Mouse (Mus musculus) midbrain, embryonic 11.5 days (tissue): ENCODE data around the gene Gli2. TPM values are rescaled to one million over a fixed set of nuclear protein-coding genes. Genes with fewer than 3 reads are reported as not detected.

Experiments
- ATAC-seq: fragments of 200-750 bp; cut with Nextera tagmentation; 2 replicates; pipeline ENCODE4 v1.8.0; 2017; ENCODE audit warnings: moderate TSS enrichment, moderate library complexity; ENCODE audit not compliant: low FRiP score
- DNase-seq: peaks from one replicate; pipeline ENCODE4 v3.0.0; 2015; ENCODE audit warnings: low spot score; ENCODE audit errors: missing footprints
- H3K27ac ChIP-seq: fragments of 300-500 bp; sonication (generic); 2 replicates; pipeline ENCODE4 v1.5.1; 2014; ENCODE audit warnings: low read depth, low read length
- H3K27me3 ChIP-seq: fragments of 300-500 bp; sonication (generic); 2 replicates; pipeline ENCODE4 v1.6.1; 2014; ENCODE audit warnings: mild to moderate bottlenecking, low read length, moderate library complexity, mixed read lengths; ENCODE audit not compliant: control insufficient read depth, insufficient read depth
- H3K36me3 ChIP-seq: fragments of 300-500 bp; sonication (generic); 2 replicates; pipeline ENCODE4 v1.6.1; 2014; ENCODE audit warnings: mild to moderate bottlenecking, low read length, moderate library complexity, mixed read lengths; ENCODE audit not compliant: control insufficient read depth, insufficient read depth
- H3K4me1 ChIP-seq: fragments of 300-500 bp; sonication (generic); 2 replicates; pipeline ENCODE4 v1.6.1; 2014; ENCODE audit warnings: low read length; ENCODE audit not compliant: control insufficient read depth, insufficient read depth
- H3K4me2 ChIP-seq: fragments of 300-500 bp; sonication (generic); 2 replicates; pipeline ENCODE4 v1.6.1; 2014; ENCODE audit warnings: mild to moderate bottlenecking, moderate library complexity
- H3K4me3 ChIP-seq: fragments of 300-500 bp; sonication (generic); 2 replicates; pipeline ENCODE4 v1.5.1; 2014; ENCODE audit warnings: low read depth, low read length
- H3K9ac ChIP-seq: fragments of 300-500 bp; sonication (generic); 2 replicates; pipeline ENCODE4 v1.6.1; 2014; ENCODE audit warnings: low read length
- H3K9me3 ChIP-seq: fragments of 300-500 bp; sonication (generic); 2 replicates; pipeline ENCODE4 v1.6.1; 2016; ENCODE audit warnings: low read length; ENCODE audit not compliant: control insufficient read depth
- WGBS: fragments of 180-500 bp; shearing (Covaris S2); extraction: QIAGEN DNeasy Blood & Tissue Kit; methylation state at CpG from one replicate; pipeline ENCODE4 v1.1.7; 2014; 5-methylcytosine and 5-hydroxymethylcytosine counted together
- polyA plus RNA-seq: library from polyadenylated mRNA; unstranded; fragments of >200 nt; fragmentation: Nextera tagmentation; extraction: Ambion mirVana; gene quantifications from 2 replicates; pipeline ENCODE4 v1.2.1, GENCODE M21; 2014

Gli2 gene
- polyA plus RNA-seq, 1 experiment from 2014 or later = 9.0 TPM

DNA sequence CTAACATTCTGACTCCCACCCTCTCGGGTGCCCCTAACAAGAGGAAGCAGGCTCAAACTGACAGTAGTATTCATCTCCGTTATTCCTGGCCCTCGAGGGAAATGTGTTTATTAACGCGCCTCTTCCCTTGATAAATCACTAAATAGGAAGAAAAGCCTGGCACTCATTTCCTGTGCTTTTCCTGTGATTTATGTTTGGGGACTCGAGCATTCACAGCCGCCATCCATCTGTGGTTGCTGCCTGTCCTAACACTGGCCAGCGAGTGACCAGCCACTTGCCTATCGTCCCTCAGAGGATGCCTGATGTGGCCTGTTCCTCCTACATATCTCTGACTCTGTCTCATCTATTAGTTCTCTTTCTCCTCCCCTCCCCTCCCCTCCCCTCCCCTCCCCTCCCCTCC lies 195.3 kb downstream of the Gli2 start:
- WGBS = 88% methylated on average over 9 of the region's 9 CpGs
- DNase-seq (no peak), ATAC-seq (no peak)
- peaks cover 3% of the 10 kb centered on the region; the same call in 1 of the 2 replicates for H3K36me3 ChIP-seq
- H3K27me3 ChIP-seq = no peaks in the 10 kb centered on the region
- H3K4me2 ChIP-seq = no peak overlapping the region
- no peak overlapping the region for H3K27ac ChIP-seq
- H3K4me1 ChIP-seq = no peaks in the 10 kb centered on the region
- no peak overlapping the region for H3K9ac ChIP-seq
- H3K4me3 ChIP-seq = no peak overlapping the region
- H3K9me3 ChIP-seq = no peaks in the 10 kb centered on the region

GRCm38 (mm10) chr1:118830658-118831057 lies 222.8 kb downstream of the Gli2 start:
- H3K36me3 ChIP-seq = no peaks in the 10 kb centered on the region; the same call in 1 of the 2 replicates
- no peak overlapping the region for H3K4me2 ChIP-seq
- no peak for DNase-seq
- H3K9me3 ChIP-seq = no peaks in the 10 kb centered on the region
- no peak overlapping the region for H3K9ac ChIP-seq
- 81% methylated on average over 5 of the region's 5 CpGs for WGBS
- no peak overlapping the region for H3K4me3 ChIP-seq
- no peaks in the 10 kb centered on the region for H3K27me3 ChIP-seq
- no peaks in the 10 kb centered on the region for H3K4me1 ChIP-seq
- ATAC-seq = no peak
- H3K27ac ChIP-seq = no peak overlapping the region

- Histone ChIP-seq H3K4me1 (no peaks in the 10 kb centered on the region), H3K4me2 (no peak overlapping the region), H3K27ac (no peak overlapping the region), H3K9me3 (no peaks in the 10 kb centered on the region; the same call in 1 of the 2 replicates), H3K36me3 (no peaks in the 10 kb centered on the region), H3K9ac (no peak overlapping the region), H3K27me3 (no peaks in the 10 kb centered on the region), H3K4me3 (no peak overlapping the region)
- no peak for ATAC-seq
- DNase-seq = no peak
- 91% methylated on average over 11 of the region's 11 CpGs for WGBS
Observed at GRCm38 (mm10) chr1:118826614-118827013, 226.8 kb downstream of the Gli2 start.

- H3K4me2 ChIP-seq = no peak overlapping the region
Observed at GRCm38 (mm10) chr1:118825467-118826219, 227.8 kb downstream of the Gli2 start.

GRCm38 (mm10) chr1:118825035-118825434 lies 228.4 kb downstream of the Gli2 start:
- Histone ChIP-seq H3K9me3 (no peaks in the 10 kb centered on the region; the same call in 1 of the 2 replicates), H3K4me1 (no peaks in the 10 kb centered on the region), H3K4me3 (no peak overlapping the region), H3K27me3 (no peaks in the 10 kb centered on the region), H3K36me3 (no peaks in the 10 kb centered on the region), H3K9ac (no peak overlapping the region), H3K27ac (no peak overlapping the region), H3K4me2 (no peak overlapping the region)
- DNase-seq (no peak), ATAC-seq (no peak)
- WGBS = 89% methylated on average over 3 of the region's 3 CpGs

More at GRCm38 (mm10) chr1:118825467-118826219, 227.8 kb downstream of the Gli2 start:
- Histone ChIP-seq H3K36me3 (no peaks in the 10 kb centered on the region), H3K4me3 (no peak overlapping the region), H3K9me3 (no peaks in the 10 kb centered on the region; the same call in 1 of the 2 replicates), H3K9ac (no peak overlapping the region), H3K27me3 (no peaks in the 10 kb centered on the region), H3K27ac (no peak overlapping the region), H3K4me1 (no peaks in the 10 kb centered on the region)
- ATAC-seq (no peak), DNase-seq (no peak)
- WGBS = 79% methylated on average over 31 of the region's 31 CpGs

DNA sequence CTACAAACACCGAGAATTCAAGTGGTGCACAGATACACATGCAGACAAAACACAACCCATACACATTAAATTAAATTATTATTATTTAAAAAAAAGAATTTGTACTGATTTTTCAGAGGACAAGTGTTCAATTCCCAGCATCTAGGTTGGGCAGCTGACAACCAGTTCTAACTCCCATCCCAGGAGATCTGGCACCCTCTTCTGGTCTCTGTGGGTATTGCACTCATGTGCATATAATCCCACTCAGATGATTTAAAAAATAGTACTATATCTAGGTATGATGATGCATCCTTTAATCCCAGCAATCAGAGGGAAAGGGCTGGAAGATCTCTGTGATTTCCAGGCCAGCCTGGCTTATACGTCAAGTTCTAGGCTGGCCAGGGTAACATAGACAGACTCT lies 231.2 kb downstream of the Gli2 start:
- no peaks in the 10 kb centered on the region for H3K27me3 ChIP-seq
- WGBS = 94% methylated on average over 2 of the region's 2 CpGs
- no peaks in the 10 kb centered on the region; the same call in 1 of the 2 replicates for H3K9me3 ChIP-seq
- no peak overlapping the region for H3K4me3 ChIP-seq
- H3K4me1 ChIP-seq = no peaks in the 10 kb centered on the region
- no peak overlapping the region for H3K9ac ChIP-seq
- no peak overlapping the region for H3K4me2 ChIP-seq
- no peak overlapping the region for H3K27ac ChIP-seq
- no peaks in the 10 kb centered on the region for H3K36me3 ChIP-seq
- DNase-seq (no peak), ATAC-seq (no peak)

GRCm38 (mm10) chr1:118815015-118815414 lies 238.4 kb downstream of the Gli2 start:
- Histone ChIP-seq H3K4me3 (no peak overlapping the region), H3K4me1 (no peaks in the 10 kb centered on the region), H3K9me3 (peaks cover 3% of the 10 kb centered on the region; the same call in 1 of the 2 replicates), H3K27me3 (no peaks in the 10 kb centered on the region), H3K9ac (no peak overlapping the region), H3K4me2 (no peak overlapping the region), H3K36me3 (no peaks in the 10 kb centered on the region), H3K27ac (no peak overlapping the region)
- ATAC-seq (no peak), DNase-seq (no peak)
- WGBS = 93% methylated on average over 2 of the region's 2 CpGs

DNA sequence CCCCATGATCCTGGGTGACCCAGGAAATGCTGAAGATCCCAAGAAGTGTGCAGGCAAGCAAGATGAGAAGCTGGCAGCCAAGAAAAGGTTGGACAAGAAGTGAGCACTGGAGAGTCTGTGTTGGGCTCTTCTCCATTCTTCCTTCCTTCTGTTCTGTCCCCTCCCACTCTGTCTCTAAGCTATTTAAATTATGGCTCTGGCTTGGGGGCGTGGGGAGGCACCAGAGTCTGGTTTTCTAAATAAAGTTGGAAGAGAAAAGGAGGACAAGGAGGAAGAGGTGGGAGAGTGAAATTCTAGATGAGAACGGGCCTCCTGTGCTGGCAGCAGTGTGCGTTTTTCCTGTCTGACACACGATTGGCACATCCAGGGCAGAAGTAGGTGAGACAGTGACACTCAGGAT lies 243.1 kb downstream of the Gli2 start:
- H3K9me3 ChIP-seq = peaks cover 3% of the 10 kb centered on the region; the same call in 1 of the 2 replicates
- H3K4me2 ChIP-seq = no peak overlapping the region
- no peak overlapping the region for H3K4me3 ChIP-seq
- ATAC-seq = no peak
- no peak for DNase-seq
- no peak overlapping the region for H3K27ac ChIP-seq
- H3K36me3 ChIP-seq = no peaks in the 10 kb centered on the region
- H3K27me3 ChIP-seq = no peaks in the 10 kb centered on the region
- 78% methylated on average over 4 of the region's 4 CpGs for WGBS
- H3K4me1 ChIP-seq = no peaks in the 10 kb centered on the region
- H3K9ac ChIP-seq = no peak overlapping the region

GRCm38 (mm10) chr1:118806727-118807126 lies 246.7 kb downstream of the Gli2 start:
- H3K4me1 ChIP-seq = no peaks in the 10 kb centered on the region
- no peaks in the 10 kb centered on the region for H3K36me3 ChIP-seq
- H3K4me2 ChIP-seq = no peak overlapping the region
- H3K9me3 ChIP-seq = no peaks in the 10 kb centered on the region
- no peak overlapping the region for H3K9ac ChIP-seq
- H3K27me3 ChIP-seq = no peaks in the 10 kb centered on the region
- no peak for DNase-seq
- 100% methylated on average over 3 of the region's 3 CpGs for WGBS
- ATAC-seq = no peak
- no peak overlapping the region for H3K27ac ChIP-seq
- H3K4me3 ChIP-seq = no peak overlapping the region
